Mouse (Mus musculus) heart, adult 2 months (tissue): ENCODE data around the gene Fam241a. TPM values are rescaled to one million over a fixed set of nuclear protein-coding genes. Genes with fewer than 3 reads are reported as not detected.

Experiments used
- DNase-seq, 2 experiments: peaks; one replicate each; pipeline ENCODE4 v3.0.0; 2021
- H3K27ac ChIP-seq: fragments of 200-600 bp; 2 replicates; pipeline ENCODE4 v1.8.1; 2022
- H3K27me3 ChIP-seq: fragments of 200-500 bp; 2 replicates; pipeline ENCODE4 v1.6.1; 2012; ENCODE audit warnings: mild to moderate bottlenecking, low read length, inconsistent platforms, mixed read lengths; ENCODE audit not compliant: control insufficient read depth, insufficient read depth
- H3K36me3 ChIP-seq: fragments of 200-500 bp; 2 replicates; pipeline ENCODE4 v1.6.1; 2012; ENCODE audit warnings: low read length, inconsistent platforms; ENCODE audit not compliant: control insufficient read depth, insufficient read depth
- H3K4me1 ChIP-seq: fragments of 200-500 bp; 2 replicates; pipeline ENCODE4 v1.6.1; 2011; ENCODE audit warnings: low read length; ENCODE audit not compliant: control insufficient read depth, insufficient read depth
- H3K4me3 ChIP-seq: fragments of 200-600 bp; 2 replicates; pipeline ENCODE4 v1.8.1; 2022
- H3K79me2 ChIP-seq: fragments of 200-500 bp; replicated peaks from 2 replicates; pipeline ENCODE4 v1.6.1; 2012; ENCODE audit warnings: mild to moderate bottlenecking, inconsistent platforms, low read length, moderate library complexity, mixed read lengths; ENCODE audit not compliant: control insufficient read depth, insufficient read depth
- H3K9ac ChIP-seq: fragments of 200-500 bp; 2 replicates; pipeline ENCODE4 v1.6.1; 2012; ENCODE audit warnings: low read depth, mild to moderate bottlenecking, control low read depth, inconsistent platforms, low read length, mixed read lengths
- CTCF ChIP-seq: fragments of 200-600 bp; IDR thresholded peaks from 2 replicates; pipeline ENCODE4 v1.8.1; 2022; ENCODE audit warnings: antibody characterized with exemption, mild to moderate bottlenecking, moderate library complexity
- EP300 ChIP-seq: fragments of 200-500 bp; IDR thresholded peaks from 2 replicates; pipeline ENCODE4 v1.6.1; 2011; ENCODE audit warnings: low read depth, low read length, control low read depth; ENCODE audit not compliant: insufficient read depth
- POLR2A ChIP-seq: fragments of 200-500 bp; IDR thresholded peaks from 2 replicates; pipeline ENCODE4 v1.6.1; 2011; ENCODE audit warnings: mild to moderate bottlenecking, low read depth, low read length, control low read depth; ENCODE audit not compliant: insufficient read depth
- WGBS: fragments of 180-500 bp; shearing (Covaris S2); methylation state at CpG from one replicate; pipeline ENCODE4 v1.1.7; 2018; 5-methylcytosine and 5-hydroxymethylcytosine counted together
- intact Hi-C: fragments of 180-260 bp; cut with DNase I; formaldehyde crosslinking; loops from one replicate; pipeline ENCODE4 v1.15.1; 2025
- polyA plus RNA-seq: library from polyadenylated mRNA; depleted of rRNA; stranded (reverse); fragments of >200 nt; gene quantifications from 2 replicates; pipeline ENCODE4 v1.2.3, GENCODE M21; 2012
- total RNA-seq, 2 experiments: library from RNA; stranded (reverse); gene quantifications; 2 replicates each; pipeline ENCODE4 v1.2.3; 2021

The Fam241a gene
- total and polyA plus RNA-seq, 3 experiments: 1.3 to 4.2 (median 3.6) TPM

DNA sequence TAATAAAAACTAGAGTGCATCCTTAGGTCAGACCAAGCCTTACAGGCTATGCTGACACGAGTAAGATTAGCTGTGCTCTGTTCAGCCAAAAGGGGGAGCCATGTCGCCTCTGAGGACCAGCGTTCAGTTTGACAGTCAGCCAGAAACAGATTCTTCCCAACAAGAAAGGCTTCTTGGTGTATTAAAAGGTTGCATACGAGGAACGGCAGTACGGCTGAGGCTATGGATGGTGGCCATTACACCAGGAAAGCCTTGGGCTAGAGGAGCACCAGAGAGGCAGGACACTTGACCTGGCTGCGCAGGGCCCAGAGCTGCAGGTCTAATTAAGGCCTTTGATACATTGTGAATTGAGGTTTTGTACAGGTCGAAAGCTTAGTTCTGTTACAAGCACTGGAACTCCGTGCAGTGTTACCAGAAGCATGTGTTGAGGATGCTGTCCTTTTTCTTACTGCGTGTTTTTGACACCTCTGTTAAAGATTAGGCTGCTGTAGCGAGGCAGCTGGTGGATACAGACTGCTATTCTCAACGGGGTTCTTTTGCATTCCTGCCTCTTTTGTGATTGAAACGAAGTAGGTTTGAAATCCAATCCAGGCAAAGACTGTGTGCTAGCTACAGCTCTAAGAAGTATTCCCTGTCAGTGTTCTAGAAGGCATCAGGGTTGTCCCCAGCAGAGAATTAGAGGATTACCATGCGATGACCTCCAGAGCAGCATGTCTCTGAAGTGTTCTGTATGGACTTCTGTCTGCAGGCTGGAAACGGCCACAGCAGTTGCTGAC lies 42.5 kb downstream of the Fam241a start:
- DNase-seq: peak; percentile 60 to 69
- Histone ChIP-seq H3K79me2 (no peaks in the 10 kb centered on the region), H3K9ac (no peak overlapping the region), H3K27me3 (no peaks in the 10 kb centered on the region), H3K4me3 (no peak overlapping the region), H3K27ac (no peak overlapping the region), H3K4me1 (peaks cover 2% of the 10 kb centered on the region; the same call in 1 of the 2 replicates), H3K36me3 (no peaks in the 10 kb centered on the region)
- intact Hi-C loops: loop anchor here (1.0 to 5.0 kb wide), 2 partner anchors 44 to 96 kb away; partner anchors contain the start of gene Fam241a
- 31% methylated on average over 15 of the region's 15 CpGs for WGBS
- peak; percentile 71; the same call in 1 of the 2 replicates for TF ChIP-seq EP300
- no peak for TF ChIP-seq POLR2A
- peak; percentile 95 for TF ChIP-seq CTCF

DNA sequence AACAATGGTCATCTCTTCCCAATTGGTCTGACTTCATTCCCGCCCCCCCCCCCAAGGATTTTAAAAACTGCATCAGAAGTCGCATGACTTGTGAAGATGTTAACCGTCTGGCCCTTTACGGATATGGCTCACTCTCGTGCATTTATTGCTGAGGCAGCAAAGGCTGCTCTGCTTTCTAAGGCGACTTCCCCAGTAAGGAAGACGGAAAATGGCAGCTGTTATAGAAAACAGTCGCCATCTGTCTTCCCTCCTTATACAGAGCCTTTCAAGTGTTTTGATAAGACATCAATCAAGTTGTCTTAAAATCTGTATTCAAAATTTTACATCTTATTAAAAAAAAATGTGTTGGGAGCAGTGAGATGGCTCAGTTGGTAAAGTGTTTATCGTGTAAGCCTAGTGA lies 43.4 kb downstream of the Fam241a start:
- no peak overlapping the region for H3K9ac ChIP-seq
- WGBS: 69% methylated on average over 9 of the region's 9 CpGs
- H3K27me3 ChIP-seq: no peaks in the 10 kb centered on the region
- H3K4me3 ChIP-seq: no peak overlapping the region
- H3K36me3 ChIP-seq: no peaks in the 10 kb centered on the region
- H3K79me2 ChIP-seq: no peaks in the 10 kb centered on the region
- DNase-seq: no peak
- TF ChIP-seq CTCF: no peak
- no peak for TF ChIP-seq POLR2A
- TF ChIP-seq EP300: no peak
- intact Hi-C loops: loop anchor here (1.0 to 5.0 kb wide), 2 partner anchors 45 to 97 kb away; partner anchors contain the start of gene Fam241a
- peaks cover 2% of the 10 kb centered on the region; the same call in 1 of the 2 replicates for H3K4me1 ChIP-seq
- no peak overlapping the region for H3K27ac ChIP-seq

DNA sequence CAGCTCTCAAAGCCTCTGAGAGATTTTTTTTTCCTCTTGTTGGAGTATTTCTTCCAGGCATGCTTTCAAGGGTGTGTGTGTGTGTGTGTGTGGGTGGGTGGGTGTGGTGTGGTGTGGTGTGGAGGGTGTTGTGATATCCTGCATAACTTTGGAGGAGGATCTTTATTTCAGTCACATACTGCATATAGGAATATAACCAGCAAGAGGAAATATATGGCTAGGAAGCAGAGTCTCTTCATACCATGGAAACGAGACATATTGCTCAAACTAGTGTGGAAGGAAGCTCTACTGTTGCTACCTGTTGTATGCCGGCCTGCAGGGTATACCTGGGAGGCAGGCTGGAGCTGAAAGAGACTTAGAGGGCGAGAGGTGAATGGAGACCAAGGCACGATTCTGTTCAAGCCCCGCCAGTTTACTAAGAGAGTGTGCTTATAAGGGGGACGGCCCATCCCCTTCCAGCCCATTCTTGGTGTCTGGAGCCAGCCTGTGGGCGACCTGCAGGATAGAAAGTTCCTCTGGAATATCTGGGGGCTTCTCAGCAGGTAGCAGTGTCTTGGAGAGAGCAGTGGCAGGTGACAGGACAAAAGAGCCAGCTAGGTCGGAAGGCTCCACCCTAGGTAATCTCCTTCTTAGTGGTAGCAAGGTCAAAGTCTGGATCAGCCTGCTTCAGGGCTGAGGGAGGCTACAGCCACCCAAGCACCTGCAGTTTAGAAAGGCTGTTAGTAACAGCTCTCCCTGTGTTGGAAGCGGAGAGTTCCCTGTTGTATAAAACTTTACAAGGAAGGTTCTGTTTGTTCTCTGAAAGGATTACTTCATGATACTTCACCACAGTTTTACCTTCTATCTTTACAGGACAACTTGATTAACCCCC lies 45.1 kb downstream of the Fam241a start:
- 71% methylated on average over 9 of the region's 9 CpGs for WGBS
- Histone ChIP-seq H3K36me3 (no peaks in the 10 kb centered on the region), H3K79me2 (no peaks in the 10 kb centered on the region), H3K27me3 (no peaks in the 10 kb centered on the region), H3K4me1 (peaks cover 2% of the 10 kb centered on the region; the same call in 1 of the 2 replicates), H3K4me3 (no peak overlapping the region), H3K27ac (no peak overlapping the region), H3K9ac (no peak overlapping the region)
- no peak for DNase-seq
- no peak for TF ChIP-seq EP300
- TF ChIP-seq POLR2A: no peak
- no peak for TF ChIP-seq CTCF
- intact Hi-C loops: loop anchor here (5.0 kb wide), 1 partner anchor 46 kb away; the partner anchor contains the start of gene Fam241a

DNA sequence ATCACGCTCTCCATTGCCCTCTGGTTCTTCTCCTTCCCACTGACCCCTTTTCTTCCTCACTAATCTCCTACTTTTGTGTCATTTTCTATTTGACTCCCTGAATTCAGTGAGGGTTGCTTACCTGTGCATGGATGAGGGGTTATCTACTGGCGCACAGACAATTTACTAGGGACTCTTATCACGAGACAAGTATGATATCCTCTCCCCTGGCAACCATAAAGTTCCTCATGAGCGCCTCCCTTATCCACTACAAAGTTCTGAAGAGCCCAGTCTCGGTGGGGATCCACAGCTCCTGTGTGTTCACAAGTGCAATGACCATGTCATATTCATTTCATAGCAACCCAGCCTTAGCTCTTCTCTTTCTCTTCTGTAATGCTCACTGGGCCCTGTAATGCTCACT lies 46.2 kb downstream of the Fam241a start:
- 73% methylated on average over 5 of the region's 5 CpGs for WGBS

DNA sequence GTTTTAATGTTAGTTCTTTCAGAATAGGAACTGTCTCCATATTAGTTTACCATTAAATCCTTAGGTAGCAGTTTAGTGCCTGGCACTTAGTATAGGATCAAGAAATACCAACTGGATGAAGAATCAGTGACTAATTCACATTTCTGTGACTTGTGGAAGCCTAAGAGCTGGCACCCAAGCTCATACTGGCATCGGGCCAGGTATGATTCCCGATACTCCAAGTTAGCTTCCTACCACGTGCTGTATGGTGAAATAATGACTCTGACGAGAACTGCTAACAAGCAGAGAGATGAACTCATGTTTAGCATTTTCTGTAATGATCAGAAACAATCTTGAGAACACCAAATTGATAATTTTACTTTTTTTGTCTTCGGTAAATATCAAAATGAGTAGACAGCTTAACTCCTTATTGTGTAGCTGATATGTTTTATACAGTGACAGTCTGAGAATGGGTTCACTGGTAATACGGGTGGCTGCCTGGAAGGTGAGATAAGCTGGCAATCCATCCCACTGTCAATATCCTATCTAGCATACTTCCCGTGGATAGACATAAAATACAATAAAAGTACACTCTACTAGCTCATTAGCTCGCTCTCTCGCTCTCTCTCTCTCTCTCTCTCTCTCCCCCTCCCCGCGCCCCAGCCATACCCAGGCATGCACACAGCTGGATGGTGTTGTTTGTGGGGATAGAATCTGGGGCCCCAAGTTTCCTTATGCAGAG lies 47.9 kb downstream of the Fam241a start:
- intact Hi-C loops: no loop called here
- Histone ChIP-seq H3K27me3 (no peaks in the 10 kb centered on the region), H3K27ac (no peak overlapping the region), H3K4me3 (no peak overlapping the region), H3K79me2 (no peaks in the 10 kb centered on the region), H3K36me3 (no peaks in the 10 kb centered on the region), H3K4me1 (no peaks in the 10 kb centered on the region), H3K9ac (no peak overlapping the region)
- TF ChIP-seq POLR2A: no peak
- TF ChIP-seq EP300: no peak
- no peak for TF ChIP-seq CTCF
- 57% methylated on average over 11 of the region's 11 CpGs for WGBS
- no peak for DNase-seq

More for the DNA sequence above, 46.2 kb downstream of the Fam241a start:
- Histone ChIP-seq H3K27ac (no peak overlapping the region), H3K36me3 (no peaks in the 10 kb centered on the region), H3K79me2 (no peaks in the 10 kb centered on the region), H3K4me1 (peaks cover 2% of the 10 kb centered on the region; the same call in 1 of the 2 replicates), H3K27me3 (no peaks in the 10 kb centered on the region), H3K9ac (no peak overlapping the region), H3K4me3 (no peak overlapping the region)
- DNase-seq: no peak
- TF ChIP-seq POLR2A: no peak
- no peak for TF ChIP-seq EP300
- TF ChIP-seq CTCF: no peak
- intact Hi-C loops: loop anchor here (5.0 kb wide), 1 partner anchor 47 kb away; the partner anchor contains the start of gene Fam241a

DNA sequence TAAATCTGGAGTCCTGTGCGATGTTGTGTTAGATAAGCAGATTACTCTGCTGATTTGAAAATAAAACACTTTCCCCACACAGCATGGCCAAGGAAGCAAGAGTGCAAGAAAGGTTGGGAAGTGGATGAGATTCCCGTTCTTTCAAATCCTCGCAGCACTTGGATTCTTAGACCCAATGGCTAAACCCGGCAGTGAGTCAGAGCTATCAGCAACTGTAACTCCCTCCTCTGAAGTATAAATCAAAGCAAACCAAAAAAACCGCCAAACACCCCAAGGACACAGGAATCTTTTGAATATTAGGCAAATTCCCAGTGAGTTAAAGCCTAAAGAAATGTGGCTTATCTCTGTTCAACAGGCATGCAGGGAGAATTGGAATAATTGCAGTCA lies 52.2 kb downstream of the Fam241a start:
- Histone ChIP-seq H3K9ac (no peak overlapping the region), H3K4me3 (no peak overlapping the region), H3K79me2 (no peaks in the 10 kb centered on the region), H3K27me3 (0 out of 2 replicates have a peak, but pooled peaks cover 2% of the 10 kb centered on the region), H3K4me1 (no peaks in the 10 kb centered on the region), H3K27ac (no peak overlapping the region), H3K36me3 (no peaks in the 10 kb centered on the region)
- DNase-seq: no peak
- 61% methylated on average over 5 of the region's 5 CpGs for WGBS
- intact Hi-C loops: no loop called here
- TF ChIP-seq POLR2A: no peak
- no peak for TF ChIP-seq EP300
- TF ChIP-seq CTCF: no peak
